Mouse (Mus musculus) adipocyte (in vitro differentiated cells): ENCODE measurements at regions not wholly inside any gene's neighbourhood (a gene's known extent, or its start where the extent isn't known, plus 50 kb on each side); places are given as distances from the start of the nearest gene placed in this dataset.
A peak's percentile ranks its signal among the peaks of the same experiment; 100 is the strongest.

Source experiments
- DNase-seq: peaks from one replicate; pipeline ENCODE4 v3.0.0-alpha.2; 2016; ENCODE audit warnings: low spot score

GRCm38 (mm10) chr10:16438414-16438813 lies 1284.6 kb upstream of the Cited2 start:
- no peak for DNase-seq

- DNase-seq = peak; percentile 56
Measured at GRCm38 (mm10) chr10:16440932-16441640, 1281.9 kb upstream of the Cited2 start.

GRCm38 (mm10) chr10:16441661-16442072 lies 1281.4 kb upstream of the Cited2 start:
- no peak for DNase-seq

GRCm38 (mm10) chr10:16443901-16444300 lies 1279.1 kb upstream of the Cited2 start:
- DNase-seq = no peak

GRCm38 (mm10) chr10:16467935-16468334 lies 1255.1 kb upstream of the Cited2 start:
- no peak for DNase-seq

- DNase-seq = no peak
Measured at GRCm38 (mm10) chr10:16469711-16470110, 1253.3 kb upstream of the Cited2 start.

GRCm38 (mm10) chr10:16473952-16474521 lies 1249.0 kb upstream of the Cited2 start:
- DNase-seq = no peak

GRCm38 (mm10) chr10:16498580-16498979 lies 1224.4 kb upstream of the Cited2 start:
- DNase-seq = peak; percentile 44

- DNase-seq = peak; percentile 60
Measured at GRCm38 (mm10) chr10:16507681-16508080, 1215.3 kb upstream of the Cited2 start.

- DNase-seq = peak; percentile 61
Measured at GRCm38 (mm10) chr10:16508161-16508560, 1214.9 kb upstream of the Cited2 start.

- DNase-seq = no peak
Measured at GRCm38 (mm10) chr10:16514656-16515055, 1208.4 kb upstream of the Cited2 start.

- DNase-seq = no peak
Measured at GRCm38 (mm10) chr10:16521895-16522294, 1201.1 kb upstream of the Cited2 start.

- DNase-seq = no peak
Measured at GRCm38 (mm10) chr10:16524101-16524500, 1198.9 kb upstream of the Cited2 start.

GRCm38 (mm10) chr10:16527693-16528092 lies 1195.3 kb upstream of the Cited2 start:
- no peak for DNase-seq

GRCm38 (mm10) chr10:16537660-16538059 lies 1185.4 kb upstream of the Cited2 start:
- no peak for DNase-seq

- DNase-seq = no peak
Measured at GRCm38 (mm10) chr10:16538379-16538778, 1184.6 kb upstream of the Cited2 start.

GRCm38 (mm10) chr10:16545445-16545844 lies 1177.6 kb upstream of the Cited2 start:
- peak; percentile 33 for DNase-seq

GRCm38 (mm10) chr10:16552861-16553635 lies 1170.0 kb upstream of the Cited2 start:
- peak; percentile 86 for DNase-seq

GRCm38 (mm10) chr10:16574568-16574967 lies 1148.5 kb upstream of the Cited2 start:
- no peak for DNase-seq

- DNase-seq = no peak
Measured at GRCm38 (mm10) chr10:16578554-16579078, 1144.4 kb upstream of the Cited2 start.

GRCm38 (mm10) chr10:16580200-16580599 lies 1142.8 kb upstream of the Cited2 start:
- no peak for DNase-seq

GRCm38 (mm10) chr10:16588833-16589232 lies 1134.2 kb upstream of the Cited2 start:
- no peak for DNase-seq

GRCm38 (mm10) chr10:16589399-16589798 lies 1133.6 kb upstream of the Cited2 start:
- peak; percentile 43 for DNase-seq
